ENCODE assay signal across 8 mouse cellular contexts in the genomic region with DNA sequence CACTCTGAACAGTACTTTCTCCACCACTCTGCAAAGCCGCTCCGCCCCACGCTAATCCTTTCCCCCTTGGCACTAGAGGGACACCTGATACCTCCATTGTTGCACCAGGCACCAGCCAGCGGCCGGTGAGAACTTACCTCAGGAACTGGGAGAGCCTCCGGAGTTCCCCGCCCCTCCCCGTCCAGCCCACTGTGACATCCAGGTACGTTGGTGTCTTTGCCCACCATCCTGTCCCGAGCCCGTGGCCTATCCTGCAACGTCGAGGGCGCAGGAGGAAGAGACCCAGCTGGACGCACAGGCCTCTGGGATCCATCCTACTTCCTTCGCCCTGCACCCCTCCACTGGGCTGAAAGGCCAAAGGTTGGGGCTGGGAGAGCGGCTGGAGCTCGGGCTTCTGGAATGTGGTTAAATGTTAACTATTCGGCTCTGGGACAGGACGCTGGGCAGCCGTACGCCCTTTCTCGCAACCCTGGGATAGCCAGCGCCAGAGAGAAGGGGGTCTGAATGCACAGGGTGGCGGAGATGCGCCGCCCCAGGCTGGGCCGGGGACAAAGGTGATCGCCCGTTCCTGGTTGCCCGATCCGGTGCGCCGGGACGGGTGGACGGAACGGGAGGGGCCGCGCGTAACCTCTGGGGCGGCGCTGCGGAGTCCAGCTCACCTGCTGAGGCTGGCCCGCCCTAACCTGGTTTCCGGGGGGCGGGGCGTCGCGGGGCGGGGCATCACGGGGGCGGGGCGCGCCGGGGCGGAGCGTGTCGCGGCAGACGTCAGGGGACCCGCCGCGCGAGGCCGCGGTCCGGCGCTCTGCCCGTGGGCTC. TPM values are rescaled to one million over a fixed set of nuclear protein-coding genes. Genes with fewer than 3 reads are reported as not detected.
DNase-seq lines count a peak whose midpoint lies in the region; ATAC-seq and TF ChIP-seq lines count a peak whose summit lies in the region.

No protein-coding gene starts in this region.

- ATAC-seq in forebrain, embryonic 15.5 days (replicated peaks), result peak; percentile 45
- ATAC-seq in intestine, postnatal 0 days, result peak; percentile 79
- 0 out of 2 replicates have a peak, but pooled peaks have one; percentile 18 for ATAC-seq in neutrophil, adult 5-6 weeks (ENCODE audit: extremely low read depth, insufficient number of reproducible peaks, low FRiP score, poor library complexity, severe bottlenecking)

- peak overlapping the region; percentile 59; the same call in 1 of the 2 replicates for H3K27ac ChIP-seq in forebrain, embryonic 15.5 days (replicated peaks)
- peak overlapping the region; percentile 98 for H3K27ac ChIP-seq in intestine, postnatal 0 days (ENCODE audit: low read depth, low read length)

- intact Hi-C loops in heart, postnatal 25 days (cut with DNase I), result no loop called here

- peaks cover 36% of the 10 kb centered on the region for H3K4me1 ChIP-seq in forebrain, embryonic 15.5 days
- no peaks in the 10 kb centered on the region; the same call in 1 of the 2 replicates for H3K4me1 ChIP-seq in intestine, postnatal 0 days (replicated peaks; ENCODE audit: control insufficient read depth, insufficient read depth, low read length)

- H3K4me3 ChIP-seq in forebrain, embryonic 15.5 days, result peak overlapping the region; percentile 78
- peak overlapping the region; percentile 84 for H3K4me3 ChIP-seq in intestine, postnatal 0 days (ENCODE audit: low read depth, low read length)

- H3K27me3 ChIP-seq in forebrain, embryonic 15.5 days, result no peaks in the 10 kb centered on the region
- H3K27me3 ChIP-seq in intestine, postnatal 0 days (replicated peaks; ENCODE audit: control insufficient read depth, insufficient read depth, low read length), result no peaks in the 10 kb centered on the region

- H3K9ac ChIP-seq in forebrain, embryonic 15.5 days (replicated peaks), result peak overlapping the region; percentile 80
- H3K9ac ChIP-seq in intestine, postnatal 0 days (ENCODE audit: low read depth, low read length), result peak overlapping the region; percentile 87

- peak; percentile 37 to 44 for DNase-seq in heart, adult 18-20 months
- DNase-seq in heart, postnatal 25 days (ENCODE audit: low spot score), result no peak
- DNase-seq in brain, adult 2 months (ENCODE audit: low read depth, low spot score), result peak; percentile 74
- DNase-seq in lung, adult 18-20 months, result peak; percentile 86 to 92
- no peak for DNase-seq in left cerebral cortex, adult 9 months (ENCODE audit: low spot score in 2 of 2)

- H3K9me3 ChIP-seq in forebrain, embryonic 15.5 days, result no peaks in the 10 kb centered on the region
- no peaks in the 10 kb centered on the region for H3K9me3 ChIP-seq in intestine, postnatal 0 days (ENCODE audit: control insufficient read depth)

- peak; percentile 50 for TF ChIP-seq CTCF in intestine, postnatal 0 days (IDR thresholded peaks at IDR 0.05; ENCODE audit: low read depth)

- H3K4me2 ChIP-seq in forebrain, embryonic 15.5 days (replicated peaks), result peak overlapping the region; percentile 85
- peak overlapping the region; percentile 99 for H3K4me2 ChIP-seq in intestine, postnatal 0 days (replicated peaks; ENCODE audit: low read depth)

- WGBS in forebrain, embryonic 15.5 days, result 2% methylated on average over 67 of the region's 69 CpGs
- WGBS in intestine, postnatal 0 days, result 4% methylated on average over 62 of the region's 69 CpGs

- no peaks in the 10 kb centered on the region for H3K36me3 ChIP-seq in forebrain, embryonic 15.5 days
- H3K36me3 ChIP-seq in intestine, postnatal 0 days (ENCODE audit: control insufficient read depth, insufficient read depth), result peaks cover 21% of the 10 kb centered on the region; the same call in 1 of the 2 replicates

RNA-seq across cellular contexts. Expression of a gene that starts 1.4 kb away (rescaled TPM):
- total RNA-seq in heart, adult 18-20 months (2021), result 10 to 100 TPM; 10.1 to 11.1 TPM
- total RNA-seq in heart, postnatal 25 days (2021), result 1 to 10 TPM; 7.7 to 9.8 TPM
- 24.0 and 27.0 TPM in 2 replicates for polyA plus RNA-seq in forebrain, embryonic 15.5 days (2015; fragmentation: Nextera tagmentation; extraction: Ambion mirVana)
- 12.7 and 13.4 TPM in 2 replicates for polyA plus RNA-seq in intestine, postnatal 0 days (2015; fragmentation: Nextera tagmentation; extraction: Ambion mirVana)
- 4.8 and 5.7 TPM in 2 replicates for total RNA-seq in neutrophil, adult 5-6 weeks (2017)

RNA-seq across cellular contexts. Expression of a gene that starts 38.8 kb away (rescaled TPM):
- 1 to 10 TPM; 6.0 to 7.8 TPM for total RNA-seq in heart, adult 18-20 months (2021)
- 1 to 10 TPM; 5.6 to 6.9 TPM for total RNA-seq in heart, postnatal 25 days (2021)
- 5.3 and 6.2 TPM in 2 replicates for polyA plus RNA-seq in forebrain, embryonic 15.5 days (2015; fragmentation: Nextera tagmentation; extraction: Ambion mirVana)
- polyA plus RNA-seq in intestine, postnatal 0 days (2015; fragmentation: Nextera tagmentation; extraction: Ambion mirVana), result 6.7 and 6.9 TPM in 2 replicates
- 98.0 and 114 TPM in 2 replicates for total RNA-seq in neutrophil, adult 5-6 weeks (2017)

RNA-seq across cellular contexts. Expression of a gene that starts 43.0 kb away (rescaled TPM):
- 1 to 10 TPM; 3.6 to 4.9 TPM for total RNA-seq in heart, adult 18-20 months (2021)
- 1 to 10 TPM; 6.4 to 6.7 TPM for total RNA-seq in heart, postnatal 25 days (2021)
- 0.98 TPM in 2 replicates for polyA plus RNA-seq in forebrain, embryonic 15.5 days (2015; fragmentation: Nextera tagmentation; extraction: Ambion mirVana)
- polyA plus RNA-seq in intestine, postnatal 0 days (2015; fragmentation: Nextera tagmentation; extraction: Ambion mirVana), result 8.1 and 8.3 TPM in 2 replicates
- total RNA-seq in neutrophil, adult 5-6 weeks (2017), result 13.4 and 15.0 TPM in 2 replicates

RNA-seq across cellular contexts. Expression of a gene that starts 46.9 kb away (rescaled TPM):
- 100 to 1,000 TPM; 182 to 193 TPM for total RNA-seq in heart, adult 18-20 months (2021)
- 100 to 1,000 TPM; 206 to 215 TPM for total RNA-seq in heart, postnatal 25 days (2021)
- 79.1 and 147 TPM in 2 replicates for polyA plus RNA-seq in forebrain, embryonic 15.5 days (2015; fragmentation: Nextera tagmentation; extraction: Ambion mirVana)
- 121 and 125 TPM in 2 replicates for polyA plus RNA-seq in intestine, postnatal 0 days (2015; fragmentation: Nextera tagmentation; extraction: Ambion mirVana)
- 197 and 218 TPM in 2 replicates for total RNA-seq in neutrophil, adult 5-6 weeks (2017)

Comparison
In these comparisons a context has a peak if more than half of its experiments do, and no peak if none do; other contexts are left out.
1. DNase-seq: peak in heart, adult 18-20 months (2 of 2), brain, adult 2 months (single experiment) and lung, adult 18-20 months (2 of 2); none in heart, postnatal 25 days (single experiment) and left cerebral cortex, adult 9 months (0 of 2).
2. ATAC-seq: peak in every context shown above with its lines; median percentile 79 in intestine, postnatal 0 days; 45 in forebrain, embryonic 15.5 days; 18 in neutrophil, adult 5-6 weeks.
3. RNA of a gene that starts 38.8 kb away (total RNA-seq): 98.0 to 114 TPM in neutrophil, adult 5-6 weeks; 6.0 to 7.8 TPM in heart, adult 18-20 months and 5.6 to 6.9 TPM in heart, postnatal 25 days; every median in the first group is over 10 times any median in the second.